Mouse (Mus musculus): Measurements from ENCODE around the gene Abcg8. TPM values are rescaled to one million over a fixed set of nuclear protein-coding genes. Genes with fewer than 3 reads are reported as not detected.

Abcg8 gene
- polyA plus RNA-seq, 1 experiment from 2014 or later = 0.15 TPM

DNA sequence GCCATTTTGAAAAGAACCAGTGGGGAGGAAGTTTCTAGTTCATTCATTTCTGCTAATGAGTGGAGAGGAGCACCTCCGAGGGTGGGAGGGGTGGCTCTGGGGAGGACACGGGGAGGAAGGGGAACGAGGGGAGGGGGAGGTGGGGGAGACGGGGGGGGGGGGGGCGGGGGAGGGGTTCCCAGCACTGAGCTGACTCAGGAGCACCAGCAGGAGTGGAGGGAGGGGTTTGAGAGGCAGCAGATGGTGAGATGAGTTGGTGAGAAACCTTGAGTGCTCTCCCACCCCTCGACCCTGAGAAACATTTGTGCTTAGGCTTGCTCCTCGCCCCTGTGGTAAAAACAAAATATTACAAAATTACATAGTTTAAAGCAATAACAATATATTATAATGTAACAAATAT is 30.2 kb upstream of the Abcg8 start:
- H3K4me3 ChIP-seq = no peak overlapping the region
- peaks cover 28% of the 10 kb centered on the region for H3K4me1 ChIP-seq
- H3K27ac ChIP-seq (replicated peaks) = no peak overlapping the region; the same call in 1 of the 2 replicates
- 33% methylated on average over 5 of the region's 7 CpGs for WGBS
- 0 out of 2 replicates have a peak, but pooled peaks cover 2% of the 10 kb centered on the region for H3K36me3 ChIP-seq
- peak; percentile 29 for DNase-seq (ENCODE audit: low spot score)
- no peaks in the 10 kb centered on the region for H3K9me3 ChIP-seq (replicated peaks)
- no peaks in the 10 kb centered on the region for H3K27me3 ChIP-seq (ENCODE audit: low read depth, poor library complexity, severe bottlenecking)

DNA sequence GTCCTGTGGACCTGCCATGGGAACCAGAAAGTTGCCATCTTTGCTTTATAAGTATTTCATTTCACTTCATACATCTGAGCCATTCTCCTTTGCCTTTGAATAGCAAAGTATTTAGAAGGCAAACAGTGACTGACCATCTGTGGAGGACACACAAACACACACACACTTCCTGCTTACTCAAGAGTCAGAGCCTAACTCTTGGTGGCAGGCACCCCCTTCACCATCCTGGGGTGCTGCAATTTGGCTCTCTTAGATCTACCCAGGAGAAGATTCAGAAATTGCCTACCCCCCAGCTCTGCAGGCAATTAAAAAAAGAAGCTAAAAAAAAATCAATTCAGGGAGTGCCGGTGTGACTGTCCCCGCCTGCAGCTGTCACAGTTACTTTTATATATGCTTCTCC is 29.6 kb upstream of the Abcg8 start:
- 76% methylated on average over 2 of the region's 2 CpGs for WGBS
- Histone ChIP-seq H3K27me3 (ENCODE audit: low read depth, poor library complexity, severe bottlenecking) (no peaks in the 10 kb centered on the region), H3K27ac (replicated peaks) (0 out of 2 replicates have a peak overlapping the region, but pooled peaks have one; percentile 46), H3K4me3 (no peak overlapping the region), H3K9me3 (replicated peaks) (no peaks in the 10 kb centered on the region), H3K4me1 (peaks cover 28% of the 10 kb centered on the region), H3K36me3 (0 out of 2 replicates have a peak, but pooled peaks cover 2% of the 10 kb centered on the region)
- DNase-seq (ENCODE audit: low spot score) = no peak

DNA sequence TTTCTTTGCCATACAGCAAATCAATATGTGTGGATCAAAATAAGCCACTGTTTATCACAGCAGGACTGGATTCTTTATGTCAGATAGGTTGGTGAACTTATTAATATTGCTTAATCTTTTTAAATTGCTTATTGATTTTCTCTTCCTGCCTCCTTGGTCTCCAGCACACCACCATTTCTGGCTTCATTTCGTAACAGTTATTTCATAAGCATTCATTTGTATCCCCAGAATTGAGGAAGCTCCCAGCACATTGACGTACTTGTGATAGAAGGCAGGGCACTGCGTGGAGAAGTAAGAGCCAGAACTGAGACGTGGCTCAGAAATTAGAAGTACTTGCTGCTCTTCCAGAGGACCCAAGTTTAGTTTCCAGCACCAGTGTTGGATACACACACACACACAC is 28.5 kb upstream of the Abcg8 start:
- Histone ChIP-seq H3K27me3 (ENCODE audit: low read depth, poor library complexity, severe bottlenecking) (no peaks in the 10 kb centered on the region), H3K36me3 (peaks cover 2% of the 10 kb centered on the region; the same call in 1 of the 2 replicates)
- WGBS = 91% methylated on average over 4 of the region's 4 CpGs

DNA sequence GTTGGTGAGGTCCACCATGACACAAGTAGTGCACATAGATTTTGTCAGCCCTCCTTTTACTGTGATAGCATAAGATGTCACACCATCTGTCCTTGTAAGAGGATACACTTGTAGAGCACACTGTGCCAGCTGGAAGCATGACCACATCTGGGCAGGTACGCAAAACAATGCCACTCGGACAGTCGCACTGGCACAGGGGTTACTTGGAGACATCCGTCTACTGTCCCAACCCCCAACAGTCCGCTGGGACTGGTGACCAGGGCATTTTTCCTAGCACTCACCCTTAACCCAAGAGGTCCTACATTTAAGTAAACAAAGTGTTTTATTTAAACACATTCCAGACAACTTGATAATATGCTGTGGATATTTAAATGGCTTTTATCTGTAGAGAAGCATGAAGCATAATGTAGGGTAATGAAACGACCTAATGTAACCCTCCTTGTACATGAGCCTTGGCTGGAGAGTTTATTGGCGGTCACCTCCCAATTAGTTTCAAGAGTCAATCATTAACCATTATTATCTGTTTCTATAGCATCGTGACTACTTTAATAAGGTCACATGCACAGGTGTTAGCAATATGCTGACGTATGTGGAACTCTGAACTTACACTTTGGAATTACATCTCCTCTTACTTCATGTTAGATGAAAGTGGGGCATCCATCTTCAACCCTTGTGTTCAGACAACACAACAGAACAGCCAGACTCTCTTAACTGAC is 25.6 kb upstream of the Abcg8 start:
- DNase-seq (ENCODE audit: low spot score) = no peak
- Histone ChIP-seq H3K36me3 (peaks cover 2% of the 10 kb centered on the region; the same call in 1 of the 2 replicates), H3K4me1 (peaks cover 11% of the 10 kb centered on the region), H3K4me3 (no peak overlapping the region), H3K9me3 (replicated peaks) (no peaks in the 10 kb centered on the region), H3K27ac (replicated peaks) (no peak overlapping the region), H3K27me3 (ENCODE audit: low read depth, poor library complexity, severe bottlenecking) (no peaks in the 10 kb centered on the region)
- WGBS = 96% methylated on average over 9 of the region's 9 CpGs

More for the DNA sequence above, 28.5 kb upstream of the Abcg8 start:
- peaks cover 28% of the 10 kb centered on the region for H3K4me1 ChIP-seq
- no peak overlapping the region for H3K27ac ChIP-seq (replicated peaks)
- H3K4me3 ChIP-seq = no peak overlapping the region
- DNase-seq (ENCODE audit: low spot score) = no peak
- no peaks in the 10 kb centered on the region for H3K9me3 ChIP-seq (replicated peaks)

DNA sequence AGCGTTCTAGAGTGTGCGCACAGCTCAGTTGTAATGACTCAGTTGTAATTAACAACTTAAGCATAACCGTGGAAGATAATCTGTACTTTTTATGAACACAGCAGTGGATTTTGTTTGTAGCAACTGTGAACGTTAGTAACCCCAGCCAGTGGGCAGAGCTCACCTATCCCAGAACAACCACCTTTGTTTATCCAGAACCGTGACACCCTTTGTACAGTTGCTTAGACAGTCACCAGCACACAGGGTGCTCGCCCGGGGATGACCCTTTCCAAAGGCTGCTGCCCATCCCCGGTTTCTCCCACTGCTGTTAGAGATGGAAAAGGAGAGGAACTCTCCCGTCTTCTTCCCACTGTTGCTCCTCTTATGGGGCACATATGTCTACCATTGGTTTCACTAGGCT is 22.6 kb upstream of the Abcg8 start:
- H3K9me3 ChIP-seq (replicated peaks) = no peaks in the 10 kb centered on the region
- peaks cover 11% of the 10 kb centered on the region for H3K4me1 ChIP-seq
- H3K36me3 ChIP-seq = peaks cover 2% of the 10 kb centered on the region; the same call in 1 of the 2 replicates
- H3K27me3 ChIP-seq (ENCODE audit: low read depth, poor library complexity, severe bottlenecking) = no peaks in the 10 kb centered on the region
- no peak for DNase-seq (ENCODE audit: low spot score)
- 90% methylated on average over 9 of the region's 9 CpGs for WGBS
- H3K4me3 ChIP-seq = no peak overlapping the region
- H3K27ac ChIP-seq (replicated peaks) = no peak overlapping the region

DNA sequence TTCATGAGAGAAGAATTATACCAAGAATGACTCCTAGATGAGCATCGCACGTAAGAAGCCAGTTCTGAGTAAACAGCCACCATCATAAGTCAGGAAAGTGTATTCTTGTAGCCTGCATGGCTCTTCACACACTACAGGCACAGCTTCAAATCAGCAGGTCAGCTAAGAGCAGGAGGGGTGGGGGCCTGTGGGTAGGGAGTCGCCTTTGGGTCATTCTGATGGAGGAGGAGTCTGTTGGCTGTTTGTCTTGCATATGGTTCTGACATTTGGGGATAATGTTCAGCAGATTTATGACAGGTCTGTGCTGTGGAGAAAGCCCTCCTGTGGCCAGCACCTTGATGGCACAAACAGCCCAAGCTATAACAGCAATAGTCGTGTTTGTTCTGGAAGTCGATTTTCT is 19.9 kb upstream of the Abcg8 start:
- H3K27me3 ChIP-seq (ENCODE audit: low read depth, poor library complexity, severe bottlenecking) = no peaks in the 10 kb centered on the region
- no peaks in the 10 kb centered on the region for H3K9me3 ChIP-seq (replicated peaks)
- H3K4me3 ChIP-seq = no peak overlapping the region
- 79% methylated on average over 5 of the region's 5 CpGs for WGBS
- H3K4me1 ChIP-seq = peaks cover 11% of the 10 kb centered on the region
- H3K27ac ChIP-seq (replicated peaks) = no peak overlapping the region
- no peak for DNase-seq (ENCODE audit: low spot score)
- no peaks in the 10 kb centered on the region; the same call in 1 of the 2 replicates for H3K36me3 ChIP-seq

DNA sequence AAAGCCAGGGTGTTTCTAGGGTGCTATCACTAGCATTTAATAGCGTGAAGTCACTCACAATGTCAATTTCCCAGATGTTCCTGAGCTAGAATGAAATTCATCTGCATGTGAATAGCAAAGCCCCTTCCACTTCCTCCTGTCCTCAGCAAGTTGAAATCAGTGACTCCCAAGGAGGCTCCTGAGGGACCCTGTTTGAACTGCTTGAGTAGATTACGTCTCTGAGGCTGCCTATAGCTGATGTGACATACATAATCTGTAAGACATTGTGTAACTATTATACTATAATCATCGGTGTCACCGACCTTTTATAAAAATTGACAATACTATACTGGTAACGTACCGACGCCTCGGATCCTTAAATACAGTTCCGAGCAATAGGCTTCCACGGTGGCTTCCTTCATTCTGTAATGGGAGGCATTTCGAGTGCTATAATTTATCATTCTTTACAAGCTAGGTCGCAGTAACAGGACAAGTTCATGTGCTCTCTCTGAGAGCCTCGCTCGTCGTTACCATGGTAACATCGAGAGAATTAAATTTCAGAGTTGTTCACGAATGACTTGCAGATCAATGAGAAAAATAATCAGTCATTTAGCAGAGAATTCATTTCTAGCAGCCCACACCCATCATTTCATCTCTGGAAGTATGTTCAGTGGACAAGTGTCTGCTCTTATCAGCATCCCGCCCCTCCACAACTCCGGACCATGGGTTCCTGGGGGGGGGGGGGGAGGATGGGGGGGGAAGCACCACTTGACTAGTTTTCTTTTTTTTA is 19.3 kb upstream of the Abcg8 start:
- H3K36me3 ChIP-seq = no peaks in the 10 kb centered on the region; the same call in 1 of the 2 replicates
- no peak for DNase-seq (ENCODE audit: low spot score)
- H3K27ac ChIP-seq (replicated peaks) = no peak overlapping the region
- H3K4me3 ChIP-seq = no peak overlapping the region
- peaks cover 11% of the 10 kb centered on the region for H3K4me1 ChIP-seq
- H3K27me3 ChIP-seq (ENCODE audit: low read depth, poor library complexity, severe bottlenecking) = no peaks in the 10 kb centered on the region
- no peaks in the 10 kb centered on the region for H3K9me3 ChIP-seq (replicated peaks)
- whole genome bisulfite sequencing = 84% methylated on average over 19 of the region's 19 CpGs

DNA sequence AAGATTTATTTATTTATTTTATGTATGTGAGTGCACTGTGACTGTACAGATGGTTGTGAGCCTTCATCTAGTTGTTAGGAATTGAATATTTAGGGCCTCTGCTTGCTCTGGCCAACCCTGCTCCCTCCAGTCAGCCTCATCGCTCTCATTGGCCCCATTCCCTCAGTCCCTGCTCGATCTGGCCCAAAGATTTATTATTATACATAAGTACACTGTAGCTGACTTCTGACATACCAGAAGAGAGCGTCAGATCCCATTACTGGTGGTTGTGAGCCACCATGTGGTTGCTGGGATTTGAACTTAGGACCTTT is 18.7 kb upstream of the Abcg8 start:
- Histone ChIP-seq H3K27me3 (ENCODE audit: low read depth, poor library complexity, severe bottlenecking) (no peaks in the 10 kb centered on the region), H3K4me3 (no peak overlapping the region), H3K9me3 (replicated peaks) (no peaks in the 10 kb centered on the region), H3K4me1 (peaks cover 11% of the 10 kb centered on the region), H3K27ac (replicated peaks) (no peak overlapping the region), H3K36me3 (no peaks in the 10 kb centered on the region; the same call in 1 of the 2 replicates)
- no peak for DNase-seq (ENCODE audit: low spot score)
- 89% methylated on average over 3 of the region's 3 CpGs for WGBS

DNA sequence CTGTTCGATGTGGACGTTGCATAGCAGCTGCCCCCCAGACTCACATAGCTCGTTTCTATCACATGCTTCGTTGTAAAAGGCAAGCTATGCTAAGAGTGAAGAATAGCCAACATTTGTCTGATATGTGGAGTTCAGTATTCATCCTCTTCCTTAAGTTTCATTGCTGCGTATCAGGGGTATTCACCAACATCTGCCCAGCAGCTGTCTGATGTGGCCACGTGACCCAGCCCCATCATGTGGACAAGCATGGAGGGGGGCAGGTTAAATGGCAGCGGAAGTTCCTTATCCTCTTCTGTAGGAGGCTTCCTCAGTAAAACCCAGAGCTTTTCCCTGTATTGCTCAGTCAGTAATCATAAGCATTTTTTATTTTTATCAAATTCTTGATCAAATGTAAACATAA is 18.3 kb upstream of the Abcg8 start:
- Histone ChIP-seq H3K4me1 (peaks cover 11% of the 10 kb centered on the region), H3K27me3 (ENCODE audit: low read depth, poor library complexity, severe bottlenecking) (no peaks in the 10 kb centered on the region), H3K27ac (replicated peaks) (no peak overlapping the region), H3K9me3 (replicated peaks) (no peaks in the 10 kb centered on the region), H3K4me3 (no peak overlapping the region), H3K36me3 (no peaks in the 10 kb centered on the region)
- whole genome bisulfite sequencing = 81% methylated on average over 7 of the region's 7 CpGs
- no peak for DNase-seq (ENCODE audit: low spot score)

DNA sequence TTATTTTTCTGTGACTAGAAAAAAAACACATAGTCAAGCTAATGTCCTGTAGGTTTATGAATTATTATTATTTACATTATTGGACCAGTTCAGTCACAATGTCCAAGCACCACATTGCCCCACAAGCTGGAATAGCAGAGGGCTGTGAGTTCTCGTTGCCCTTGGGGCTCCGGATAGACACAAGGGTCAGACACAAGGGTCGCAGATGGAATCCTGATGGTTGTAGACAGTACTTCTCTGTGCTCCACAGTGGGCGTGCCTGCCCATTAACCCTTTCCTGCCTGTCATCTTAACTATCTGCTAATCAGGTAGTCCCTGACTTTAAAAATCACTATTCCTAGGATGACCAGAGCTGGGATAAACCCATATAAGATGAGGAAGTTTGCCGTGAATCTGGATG is 17.9 kb upstream of the Abcg8 start:
- no peak for DNase-seq (ENCODE audit: low spot score)
- H3K27ac ChIP-seq (replicated peaks) = no peak overlapping the region
- H3K9me3 ChIP-seq (replicated peaks) = no peaks in the 10 kb centered on the region
- H3K27me3 ChIP-seq (ENCODE audit: low read depth, poor library complexity, severe bottlenecking) = no peaks in the 10 kb centered on the region
- peaks cover 11% of the 10 kb centered on the region for H3K4me1 ChIP-seq
- H3K36me3 ChIP-seq = no peaks in the 10 kb centered on the region
- WGBS = 52% methylated on average over 5 of the region's 5 CpGs
- H3K4me3 ChIP-seq = no peak overlapping the region

DNA sequence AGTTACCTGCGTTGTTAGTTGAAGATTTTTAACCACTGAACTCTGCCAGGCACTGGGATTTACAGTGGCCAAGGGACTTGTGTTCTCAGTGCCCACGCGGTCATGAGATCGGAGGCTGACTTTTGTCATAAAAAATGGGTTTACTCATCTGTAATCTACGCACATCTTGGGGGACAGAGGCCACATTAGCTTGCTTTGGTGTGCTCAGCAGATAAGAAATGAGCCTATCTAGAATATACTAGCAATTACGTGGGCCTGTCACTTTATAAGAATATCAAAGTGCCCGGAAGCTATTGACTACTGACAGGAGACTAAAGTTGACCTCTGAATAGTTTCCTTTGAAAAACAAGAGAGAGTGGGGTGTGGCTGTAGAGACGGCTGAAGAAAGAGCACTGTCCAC is 17.2 kb upstream of the Abcg8 start:
- WGBS = 87% methylated on average over 8 of the region's 8 CpGs

DNA sequence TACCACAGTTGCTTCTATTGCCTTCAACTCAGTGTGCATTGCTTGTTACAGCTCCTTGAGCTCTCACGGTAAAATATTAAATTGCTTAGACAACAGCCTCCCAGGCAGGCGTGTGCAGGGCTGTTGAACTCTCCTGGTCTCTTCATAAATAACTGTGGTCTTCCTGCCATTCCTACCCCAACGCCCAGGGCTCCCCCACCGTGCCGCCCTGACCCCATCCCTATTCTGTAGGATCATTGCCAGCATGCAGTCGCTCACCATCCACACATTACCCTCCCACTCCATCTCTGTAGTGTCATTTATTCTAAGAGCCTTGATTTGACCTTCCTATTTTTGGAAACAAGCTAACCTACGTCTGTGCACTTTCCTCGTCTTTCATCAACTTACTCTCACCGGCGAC is 11.0 kb upstream of the Abcg8 start:
- Histone ChIP-seq H3K27ac (replicated peaks) (no peak overlapping the region), H3K4me1 (peaks cover 21% of the 10 kb centered on the region), H3K36me3 (no peaks in the 10 kb centered on the region), H3K27me3 (ENCODE audit: low read depth, poor library complexity, severe bottlenecking) (no peaks in the 10 kb centered on the region), H3K9me3 (replicated peaks) (no peaks in the 10 kb centered on the region), H3K4me3 (no peak overlapping the region)
- WGBS = 75% methylated on average over 10 of the region's 10 CpGs
- DNase-seq (ENCODE audit: low spot score) = no peak

More for the DNA sequence above, 17.2 kb upstream of the Abcg8 start:
- Histone ChIP-seq H3K9me3 (replicated peaks) (no peaks in the 10 kb centered on the region), H3K4me3 (no peak overlapping the region), H3K4me1 (peaks cover 14% of the 10 kb centered on the region), H3K27ac (replicated peaks) (no peak overlapping the region), H3K36me3 (no peaks in the 10 kb centered on the region), H3K27me3 (ENCODE audit: low read depth, poor library complexity, severe bottlenecking) (no peaks in the 10 kb centered on the region)
- no peak for DNase-seq (ENCODE audit: low spot score)

DNA sequence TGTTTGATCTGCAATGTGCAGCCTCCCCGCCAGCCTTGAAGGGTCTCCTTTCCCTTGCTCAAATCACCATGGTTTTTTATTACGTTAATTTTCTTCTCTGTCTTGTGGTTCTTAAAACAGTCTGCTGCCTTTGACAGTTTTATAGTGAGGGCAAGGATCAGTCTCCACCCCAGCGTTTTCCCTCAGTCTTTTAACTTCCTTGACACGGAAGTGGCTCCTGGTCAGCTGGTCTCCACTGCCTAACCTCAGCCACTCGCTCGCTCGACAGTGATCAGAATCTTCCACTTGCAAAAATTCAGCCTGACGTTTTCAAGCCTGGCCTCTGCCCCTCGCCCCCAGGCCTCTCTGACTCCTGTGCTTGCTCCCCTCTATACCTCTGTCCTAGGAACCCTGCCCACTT is 10.4 kb upstream of the Abcg8 start:
- no peak for DNase-seq (ENCODE audit: low spot score)
- H3K9me3 ChIP-seq (replicated peaks) = no peaks in the 10 kb centered on the region
- WGBS = 60% methylated on average over 9 of the region's 9 CpGs
- peaks cover 21% of the 10 kb centered on the region for H3K4me1 ChIP-seq
- H3K36me3 ChIP-seq = no peaks in the 10 kb centered on the region
- H3K27me3 ChIP-seq (ENCODE audit: low read depth, poor library complexity, severe bottlenecking) = no peaks in the 10 kb centered on the region
- H3K27ac ChIP-seq (replicated peaks) = no peak overlapping the region
- no peak overlapping the region for H3K4me3 ChIP-seq
